Mouse (Mus musculus) gastrocnemius, adult 18-20 months (tissue): ENCODE measurements around the gene Gcnt7. TPM values are rescaled to one million over a fixed set of nuclear protein-coding genes. Genes with fewer than 3 reads are reported as not detected.

Source experiments
- DNase-seq: peaks from one replicate; pipeline ENCODE4 v3.0.0; 2021; ENCODE audit warnings: low spot score
- long read RNA-seq, 2 experiments: library from polyadenylated mRNA; stranded (forward); transcript quantifications; one replicate each; pipeline ENCODE4 v2.0.0; 2021
- total RNA-seq, 2 experiments: library from RNA; stranded (reverse); gene quantifications; 2 replicates each; pipeline ENCODE4 v1.2.3; 2021

Gene Gcnt7
- not detected for total RNA-seq
- long read RNA-seq, experiment 1, partial matches to known transcripts = 0 of 1 reads
- long read RNA-seq, experiment 1, other reads (novel, unspliced or antisense) = 1 of 1 reads
- long read RNA-seq, experiment 2, partial matches to known transcripts = 0 of 3 reads
- long read RNA-seq, experiment 2, other reads (novel, unspliced or antisense) = 3 of 3 reads

DNA sequence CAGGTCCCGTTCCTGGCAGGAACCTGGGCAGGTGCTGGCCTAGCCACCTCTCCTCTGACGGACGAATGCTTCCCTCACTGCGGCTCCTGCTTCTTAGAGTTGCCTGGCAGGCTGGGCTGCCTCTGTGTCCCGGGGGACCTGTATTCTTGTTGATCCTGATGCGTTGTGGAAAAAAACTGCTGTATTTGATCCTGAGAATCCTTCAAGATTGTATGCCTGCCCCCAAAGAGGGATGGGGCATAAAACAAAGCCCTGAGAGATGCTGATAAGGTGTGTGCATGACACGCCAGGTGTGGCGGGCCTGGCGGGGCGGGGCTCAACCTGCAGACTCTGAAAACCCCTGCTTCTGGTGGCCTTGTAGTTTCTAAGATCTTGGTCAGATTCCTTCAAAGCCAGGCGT is at the start of gene Gcnt7:
TSS of gene Gcnt7 (minus strand) at position 101 of the 400 bp plus-strand sequence.
- DNase-seq = no peak

DNA sequence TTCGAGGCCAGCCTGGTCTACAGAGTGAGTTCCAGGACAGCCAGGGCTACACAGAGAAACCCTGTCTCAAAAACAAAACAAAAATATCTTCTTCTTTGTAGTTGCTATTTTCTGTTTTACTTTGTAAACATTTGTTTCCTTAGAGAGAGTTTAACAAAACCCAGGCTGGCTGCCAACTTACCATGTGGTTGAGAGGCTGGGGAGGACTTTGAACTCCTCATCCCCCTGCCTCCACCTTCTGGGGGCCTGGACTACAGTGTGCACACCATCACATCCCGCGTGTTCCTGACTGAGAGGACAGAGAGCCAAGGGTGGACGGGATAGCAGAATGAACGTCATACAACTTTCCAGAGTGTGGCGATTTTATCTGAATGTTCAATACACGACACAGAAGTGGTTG is 47.7 kb upstream of the Gcnt7 start:
- DNase-seq = no peak

DNA sequence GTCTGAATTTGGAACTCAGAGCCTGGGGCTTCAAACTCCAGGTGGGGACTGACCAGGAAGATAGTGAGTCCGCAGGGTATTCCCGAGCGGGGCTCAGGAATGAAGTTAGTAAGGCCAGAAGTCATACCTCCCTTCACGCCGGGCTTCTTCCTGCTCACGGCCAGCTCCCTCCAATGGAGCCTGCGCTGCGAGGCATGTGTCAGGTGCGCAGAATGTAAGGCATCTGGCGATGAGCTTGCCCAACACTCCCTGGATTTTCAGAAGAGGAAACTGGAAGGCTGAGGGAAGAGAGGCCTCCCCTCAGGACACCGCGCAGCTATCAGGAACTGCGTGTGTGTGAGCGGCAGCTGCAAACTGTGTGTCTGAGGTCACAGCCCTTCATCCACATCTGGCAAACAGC is 43.8 kb upstream of the Gcnt7 start:
- DNase-seq = no peak

DNA sequence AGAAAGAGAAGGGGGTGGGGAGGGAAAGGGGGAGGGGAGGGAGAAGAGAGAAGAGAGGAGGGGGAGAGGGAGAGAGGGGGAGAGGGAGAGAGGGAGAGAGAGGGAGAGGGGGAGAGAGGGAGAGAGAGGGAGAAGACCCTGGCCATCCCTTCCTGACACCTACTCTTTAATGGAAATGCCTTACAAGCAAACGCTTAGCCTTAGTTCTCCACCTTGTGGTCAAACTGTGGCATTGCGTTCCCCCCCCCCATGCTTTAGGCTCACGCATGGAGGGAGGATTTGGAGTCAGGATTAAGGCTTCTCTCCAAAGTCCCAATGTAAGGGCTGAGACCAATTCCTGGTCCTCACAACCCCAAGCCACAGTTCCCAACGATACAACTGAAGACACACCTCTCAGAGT is 42.9 kb upstream of the Gcnt7 start:
- DNase-seq = peak; percentile 6

DNA sequence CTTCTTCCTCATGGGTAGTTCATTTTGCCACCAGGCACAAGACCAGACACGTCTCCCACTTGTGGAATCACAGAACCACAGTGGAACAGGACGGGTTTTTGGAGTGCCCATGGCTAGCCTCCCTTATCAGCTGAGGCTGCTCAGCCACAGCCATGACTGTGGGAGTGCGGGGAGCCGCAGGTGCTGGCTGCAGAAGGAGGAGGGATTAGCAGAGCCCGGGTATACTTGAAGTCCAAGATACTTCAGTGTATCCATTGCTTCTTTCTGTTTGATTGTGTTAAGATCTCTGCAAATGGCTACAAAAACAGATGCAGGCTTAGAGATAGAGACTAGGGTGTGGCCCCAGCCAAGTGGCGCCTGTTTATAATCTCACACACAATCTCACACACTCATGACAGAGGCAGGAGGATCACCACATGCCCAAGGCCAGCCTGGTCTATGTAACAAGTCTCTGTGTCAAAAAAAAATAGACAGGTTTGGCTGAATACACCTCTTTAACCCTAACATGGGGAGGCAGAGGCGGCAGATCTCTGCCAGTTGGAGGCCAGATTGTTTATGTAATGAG is 42.4 kb upstream of the Gcnt7 start:
- DNase-seq = no peak

DNA sequence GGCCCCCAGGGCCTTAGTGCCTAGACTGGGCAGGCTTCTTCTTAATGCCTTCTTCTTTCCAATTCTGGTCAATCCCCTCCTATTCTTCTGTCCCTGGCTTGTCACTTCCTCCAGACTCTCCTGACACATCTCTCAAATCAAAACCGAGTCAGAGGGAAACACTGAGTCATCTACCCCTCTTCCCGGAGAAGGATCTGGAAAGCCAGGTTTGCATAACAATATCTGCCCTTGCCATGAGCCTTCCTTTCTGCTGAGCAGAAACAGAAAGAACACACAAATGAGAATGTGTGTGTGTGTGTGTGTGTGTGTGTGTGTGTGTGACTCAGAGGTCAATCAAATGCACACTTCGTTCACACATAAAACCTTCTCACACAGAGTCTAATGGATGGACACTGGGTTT is 40.4 kb upstream of the Gcnt7 start:
- no peak for DNase-seq

DNA sequence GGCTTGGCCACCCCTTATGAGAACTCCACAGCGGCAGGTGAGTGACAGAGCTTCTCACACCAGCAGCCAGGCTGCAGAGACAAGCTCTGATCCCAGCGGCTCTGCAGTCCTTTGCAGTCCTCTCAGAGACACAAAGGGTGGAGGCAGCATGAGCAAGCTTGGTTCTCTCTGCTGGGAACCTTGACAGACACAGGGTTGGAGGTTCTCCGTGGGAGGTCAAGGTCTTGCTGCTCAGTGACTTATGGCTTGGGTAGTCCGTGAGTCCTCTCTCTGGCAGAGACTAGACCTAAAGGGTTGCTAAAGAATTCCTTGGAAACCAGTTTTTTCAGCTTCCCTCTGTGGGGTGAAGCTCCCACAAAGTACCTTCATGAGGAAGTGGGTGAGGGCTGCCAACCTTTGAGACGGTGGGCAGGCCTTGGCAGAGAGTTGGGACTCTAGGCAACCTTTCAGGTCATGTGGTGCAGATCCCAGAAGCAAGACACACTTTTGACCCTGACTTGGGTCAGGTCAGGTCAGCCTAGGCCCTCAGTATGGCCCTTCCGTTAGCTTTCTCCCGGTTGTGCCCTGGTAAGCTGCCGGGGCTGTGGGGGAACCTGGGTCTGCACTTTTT is 38.4 kb upstream of the Gcnt7 start:
- DNase-seq = no peak

DNA sequence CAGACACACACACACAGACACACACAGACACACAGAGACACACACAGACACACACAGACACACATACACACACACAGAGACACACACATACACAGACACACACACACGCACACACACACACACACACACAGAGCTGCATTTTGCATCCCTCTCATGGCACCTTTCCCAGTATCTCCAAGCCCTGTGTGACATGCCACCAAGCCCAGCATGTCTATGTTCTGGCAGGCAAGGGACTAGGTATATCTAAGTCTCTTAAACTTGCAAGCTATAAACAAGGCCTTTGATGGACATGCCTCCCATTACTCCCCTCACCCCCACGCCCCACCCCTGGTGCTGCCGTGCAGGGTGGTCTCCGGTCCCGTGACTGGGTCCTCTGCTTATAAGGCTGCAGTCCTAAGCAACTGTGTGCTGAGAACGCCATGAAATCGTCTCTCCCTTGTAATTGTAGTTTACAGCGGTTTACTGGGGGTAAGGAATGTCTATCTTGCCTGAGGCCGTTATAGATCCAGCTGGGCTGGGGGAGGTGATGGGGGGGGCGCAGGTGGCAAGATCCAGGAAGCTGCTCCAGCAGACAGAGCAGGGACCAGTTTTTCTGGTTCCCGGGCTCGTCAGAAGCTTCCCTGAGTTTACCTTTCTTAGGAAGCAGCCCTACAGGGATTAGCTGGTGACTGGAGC is 26.4 kb upstream of the Gcnt7 start:
- no peak for DNase-seq

DNA sequence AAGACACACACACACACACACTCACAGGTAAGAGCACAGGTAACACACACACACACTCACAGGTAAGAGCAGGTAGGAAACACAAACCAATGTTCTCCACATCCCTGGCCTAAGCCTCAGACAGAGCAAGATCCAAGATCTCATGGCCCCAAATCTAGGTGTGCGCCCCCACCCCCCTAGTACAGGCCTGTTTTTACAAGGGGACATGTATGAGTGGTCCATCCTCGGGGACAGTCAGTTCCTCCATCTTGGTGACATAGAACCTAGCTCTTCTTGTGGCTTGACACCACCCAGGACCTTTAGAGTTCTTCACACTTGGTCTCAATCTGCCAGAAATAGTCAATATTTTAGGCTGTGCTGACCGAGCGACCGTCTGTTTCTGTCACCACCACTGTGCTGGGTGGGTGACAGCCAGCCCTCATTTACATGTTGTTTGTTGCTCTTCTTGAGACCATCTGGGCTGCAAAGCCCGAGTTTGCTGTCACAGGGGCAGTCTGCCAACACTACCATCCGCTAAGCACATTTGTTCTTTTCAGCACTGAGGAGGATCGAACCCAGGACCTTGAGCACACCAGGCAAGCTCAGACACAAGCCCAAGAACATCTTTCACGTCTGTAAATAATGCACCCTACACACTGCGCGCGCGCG is 25.5 kb upstream of the Gcnt7 start:
- DNase-seq = no peak

DNA sequence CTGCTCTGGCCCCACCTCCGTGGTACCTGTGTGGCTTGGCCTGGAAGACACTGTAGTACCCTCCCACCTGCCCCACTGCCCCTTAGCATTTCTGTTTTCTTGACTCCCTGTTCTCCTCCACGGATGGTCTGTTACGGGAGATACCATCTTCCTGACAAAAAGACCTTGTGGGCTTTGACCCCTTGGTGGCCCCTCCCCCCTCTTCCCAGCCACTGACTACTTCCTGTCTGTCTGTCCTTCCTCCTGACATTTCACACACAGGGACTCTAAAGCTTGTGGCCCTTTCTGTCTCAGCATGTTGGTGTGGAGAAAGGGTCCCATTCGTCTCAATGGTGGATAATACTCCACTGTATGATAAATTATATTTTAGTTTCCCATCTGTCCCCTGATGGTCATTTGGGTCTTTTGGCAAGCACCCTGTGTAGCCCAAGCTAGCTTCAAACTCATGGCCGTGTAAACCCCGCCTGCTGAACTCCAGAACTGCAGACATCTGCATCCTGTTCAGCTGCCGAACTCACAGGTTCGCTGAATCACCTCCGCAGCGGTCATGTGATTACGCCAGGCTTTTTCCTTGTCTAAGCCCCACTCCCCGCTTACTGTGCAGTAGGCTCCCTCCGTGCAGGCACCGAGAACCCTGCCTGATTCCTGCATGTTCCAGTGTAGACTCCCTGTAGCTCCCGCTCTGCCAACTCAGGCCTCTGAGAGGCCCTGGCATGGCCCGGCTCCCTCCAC is 23.4 kb upstream of the Gcnt7 start:
- no peak for DNase-seq

DNA sequence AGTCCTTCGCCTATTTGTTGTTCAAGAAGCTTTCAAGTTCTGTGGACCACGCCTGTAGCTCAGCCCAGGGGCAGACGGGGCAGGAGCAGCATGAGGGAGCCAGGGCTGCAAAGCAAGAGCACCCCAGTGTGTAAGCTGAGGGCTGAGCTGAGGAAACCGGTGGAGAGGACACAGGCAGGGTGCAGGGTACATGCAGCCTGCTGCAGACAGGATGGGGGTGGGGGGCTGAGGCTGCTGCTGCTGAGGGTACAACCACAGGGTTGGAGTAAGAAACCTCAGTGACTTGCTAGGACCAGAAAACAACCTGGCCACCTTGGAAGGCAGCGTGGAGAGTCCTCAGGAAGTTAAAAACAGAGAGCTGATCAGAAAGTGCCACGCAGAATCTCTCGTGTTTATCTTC is 21.9 kb upstream of the Gcnt7 start:
- DNase-seq = no peak

DNA sequence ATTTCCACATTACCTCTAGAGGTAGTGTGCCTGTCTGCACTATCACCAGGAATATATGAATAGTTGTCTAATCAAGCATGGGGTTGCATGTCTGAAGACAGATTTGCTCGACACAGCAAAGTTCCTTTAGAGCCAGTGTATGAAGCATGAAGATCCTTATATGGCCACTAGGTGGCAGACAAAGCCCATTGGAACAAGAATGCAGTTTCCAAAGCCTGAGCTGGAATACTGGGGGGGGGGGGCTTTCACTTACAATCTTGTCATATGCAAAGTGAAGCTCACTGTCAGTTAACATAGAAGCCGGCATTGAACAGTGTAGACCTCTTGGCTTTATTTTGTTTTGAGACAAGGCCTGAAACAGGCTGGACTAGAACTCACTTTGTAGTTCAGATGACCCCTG is 19.5 kb upstream of the Gcnt7 start:
- peak; percentile 64 for DNase-seq

DNA sequence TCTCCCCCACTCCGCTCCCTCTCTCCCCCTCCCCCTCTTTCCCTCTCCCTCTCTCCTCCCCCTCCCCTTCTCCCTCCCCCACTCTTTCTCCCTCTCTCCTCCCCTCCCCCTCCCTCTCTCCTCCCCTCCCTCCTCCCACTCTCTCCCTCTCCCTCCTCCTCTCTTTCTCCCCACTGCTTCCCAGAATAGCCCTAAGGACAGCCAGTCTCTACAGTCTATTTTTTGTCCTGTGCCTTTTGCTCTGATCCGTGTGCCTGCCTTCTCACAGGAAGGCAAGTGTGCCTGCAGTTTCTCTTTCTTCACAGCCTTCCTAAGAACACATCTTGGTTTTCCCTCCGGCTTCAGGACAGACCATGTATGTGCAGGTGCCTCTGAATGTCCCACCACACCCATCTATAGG is 19.0 kb upstream of the Gcnt7 start:
- DNase-seq = no peak

DNA sequence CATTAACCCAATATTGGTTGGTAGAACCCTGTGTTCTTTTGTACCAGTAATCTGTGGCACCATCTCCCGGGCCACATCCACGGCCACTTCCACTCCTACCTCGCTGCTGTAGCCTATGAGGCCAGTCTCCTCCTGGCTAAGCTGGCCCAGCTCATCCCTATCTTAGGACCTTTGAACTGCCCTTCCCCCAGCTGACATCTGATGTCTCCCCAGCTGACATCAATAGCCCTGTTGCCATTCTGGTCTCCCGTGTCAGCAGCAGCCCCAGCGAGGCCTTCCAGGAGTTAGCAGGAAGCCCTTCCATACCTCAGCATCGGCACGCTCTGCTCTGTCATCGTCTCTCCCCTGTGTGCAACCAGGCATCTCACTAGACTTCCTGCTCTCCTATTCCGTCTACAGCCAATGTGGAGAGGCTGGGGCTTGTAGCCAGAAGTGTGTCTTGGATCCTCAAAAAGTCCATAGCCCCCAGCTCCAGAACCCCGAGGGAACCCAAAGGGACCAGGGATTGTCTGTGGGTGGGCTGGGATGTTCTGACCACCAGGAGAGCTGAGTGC is 18.4 kb upstream of the Gcnt7 start:
- DNase-seq = peak; percentile 68

DNA sequence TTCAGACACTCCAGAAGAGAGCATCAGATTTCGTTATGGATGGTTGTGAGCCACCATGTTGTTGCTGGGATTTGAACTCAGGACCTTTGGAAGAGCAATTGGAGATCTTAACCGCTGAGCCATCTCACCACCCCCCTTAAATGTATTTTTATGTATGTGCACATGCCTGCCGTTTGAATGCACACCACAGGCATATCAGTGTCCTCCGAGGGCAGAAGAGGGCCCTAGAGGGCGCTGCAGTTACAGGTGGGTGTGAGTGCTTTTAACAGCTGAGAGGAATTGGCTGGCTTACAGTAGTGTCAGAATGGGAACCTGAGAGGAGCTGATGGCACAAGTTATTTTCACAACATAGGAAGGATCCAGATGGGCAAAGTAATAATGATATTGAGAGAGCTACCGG is 16.6 kb upstream of the Gcnt7 start:
- peak; percentile 53 for DNase-seq

DNA sequence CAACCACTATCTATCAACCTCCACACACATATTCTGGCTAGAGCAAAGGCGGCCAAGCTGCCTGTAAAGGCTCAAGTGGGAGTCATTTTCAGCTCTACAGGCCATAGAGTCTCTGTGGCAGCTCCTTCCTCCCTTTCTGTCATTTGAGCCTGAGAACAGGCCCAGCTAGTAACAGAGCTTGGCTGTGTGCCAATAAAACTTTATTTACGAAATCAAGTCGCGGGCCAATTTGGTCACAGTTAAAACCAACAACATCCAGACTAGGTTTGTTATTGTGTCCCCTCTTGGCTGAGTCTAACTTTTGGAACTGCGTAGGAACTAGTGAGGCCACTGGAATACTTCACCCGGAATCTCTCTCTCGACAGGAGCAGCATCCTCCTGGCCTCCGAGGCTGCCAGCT is 15.2 kb upstream of the Gcnt7 start:
- DNase-seq = no peak

DNA sequence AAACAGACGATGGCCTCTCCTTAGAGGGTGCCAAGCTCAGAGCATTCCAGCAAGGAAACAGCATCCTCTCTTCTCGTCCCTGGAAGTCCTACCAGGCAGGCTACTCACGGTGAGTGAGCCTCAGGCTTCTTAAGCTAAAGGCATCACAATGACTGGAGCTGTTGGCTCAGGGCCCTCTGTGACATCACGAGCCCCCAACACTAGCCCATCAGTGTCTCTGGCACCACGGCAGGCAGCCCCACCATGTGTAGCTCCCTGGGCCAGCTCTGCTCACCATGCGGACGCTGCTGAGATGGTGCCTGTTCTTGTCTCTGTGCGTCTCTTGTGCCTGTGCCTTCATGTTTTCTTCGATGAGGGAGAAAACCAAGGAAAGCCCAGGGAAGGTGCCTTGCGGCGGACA is 13.9 kb upstream of the Gcnt7 start, which contains the start of gene Fam209:
TSS of gene Fam209 (plus strand) at position 203 of the 400 bp plus-strand sequence.
- no peak for DNase-seq

DNA sequence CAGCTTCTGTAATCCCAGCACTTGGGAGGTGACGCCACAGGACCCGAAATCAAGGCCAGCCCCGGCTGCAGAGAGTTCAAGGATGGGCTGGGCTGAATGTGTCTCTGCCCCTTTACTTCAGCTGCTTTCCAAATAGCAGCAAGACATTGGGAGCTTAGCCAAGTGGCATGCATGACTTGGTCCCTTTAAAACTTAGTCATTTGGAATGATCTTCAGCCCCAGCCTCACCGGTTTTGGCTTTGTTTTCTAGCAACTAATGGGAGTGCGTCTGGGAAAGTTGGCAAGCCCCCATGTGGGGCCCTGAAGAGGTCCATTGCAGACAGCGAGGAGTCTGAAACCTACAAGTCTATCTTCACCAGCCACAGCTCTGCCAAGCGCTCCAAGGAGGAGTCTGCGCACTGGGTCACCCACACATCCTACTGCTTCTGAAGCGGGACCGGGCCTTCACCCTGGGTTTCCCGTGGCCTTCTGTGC is 10.0 kb upstream of the Gcnt7 start:
- DNase-seq = no peak

DNA sequence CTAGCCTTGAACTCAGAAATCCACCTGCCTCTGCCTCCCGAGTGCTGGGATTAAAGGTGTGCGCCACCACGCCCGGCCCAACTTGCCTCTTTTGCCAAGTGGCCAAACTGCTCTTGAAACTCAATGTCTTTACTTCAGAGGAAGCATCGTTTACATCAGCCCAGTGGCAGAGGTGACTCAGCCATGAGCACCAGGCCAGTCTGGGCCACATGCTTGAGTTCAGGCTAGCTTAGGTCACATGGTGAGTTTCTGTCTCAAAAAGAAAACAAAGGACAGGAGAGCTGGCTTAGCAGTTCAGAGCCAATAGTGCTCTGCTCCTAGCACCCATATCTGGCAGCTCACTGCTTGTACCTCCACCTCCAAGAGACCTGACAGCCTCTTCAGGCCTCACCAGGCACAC is 8.8 kb upstream of the Gcnt7 start:
- DNase-seq = no peak

DNA sequence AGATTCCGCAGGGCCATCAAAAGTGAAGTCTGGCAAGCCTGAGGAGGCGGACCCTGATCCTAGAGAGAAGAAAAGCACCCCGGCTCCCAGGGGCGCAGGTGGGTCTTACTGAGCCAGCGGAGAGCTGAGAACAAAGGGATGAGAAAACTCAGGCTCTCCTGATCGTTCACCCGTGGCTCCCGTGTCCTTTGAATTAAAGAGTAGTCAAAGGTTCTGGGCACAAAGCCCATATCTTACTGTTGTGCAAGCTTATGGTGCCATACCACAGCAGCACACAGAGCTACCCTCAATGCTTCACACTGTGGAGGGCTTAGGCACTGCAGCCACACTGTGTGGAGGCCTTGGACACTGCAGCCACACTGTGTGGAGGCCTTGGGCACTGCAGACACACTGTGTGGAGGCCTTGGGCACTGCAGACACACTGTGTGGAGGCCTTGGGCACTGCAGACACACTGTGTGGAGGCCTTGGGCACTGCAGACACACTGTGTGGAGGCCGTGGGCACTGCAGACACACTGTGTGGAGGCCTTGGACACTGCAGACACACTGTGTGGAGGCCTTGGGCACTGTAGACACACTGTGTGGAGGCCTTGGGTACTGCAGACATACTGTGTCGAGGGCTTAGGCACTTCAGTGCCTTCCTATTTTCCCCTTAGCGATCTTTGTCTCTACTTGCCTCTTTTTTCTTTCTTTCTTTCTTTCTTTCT is 8.2 kb upstream of the Gcnt7 start:
- no peak for DNase-seq

DNA sequence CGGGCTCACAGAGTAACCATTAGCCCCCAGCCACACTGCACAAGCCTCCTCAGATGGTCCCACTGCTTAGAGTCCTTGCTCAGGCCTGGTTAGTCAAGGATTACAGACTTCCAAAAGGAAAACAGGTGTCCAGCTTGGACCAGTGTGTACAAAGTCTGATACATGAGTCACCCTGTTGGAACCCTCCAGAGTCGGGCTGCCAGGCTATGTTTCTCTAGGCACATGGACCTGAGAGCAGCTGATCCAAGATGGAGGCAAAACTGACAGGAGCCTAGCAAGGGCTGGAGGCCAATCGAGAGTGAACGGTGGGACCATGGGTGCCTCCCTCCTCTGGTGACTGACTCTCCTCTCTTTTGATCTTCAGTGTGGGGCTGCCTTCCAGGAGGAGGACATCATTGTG is 4.4 kb upstream of the Gcnt7 start:
- peak; percentile 39 for DNase-seq
